Mouse (Mus musculus) heart, adult 2 months (tissue): Measurements from ENCODE around the gene Drap1.

Experiments
- CTCF ChIP-seq: fragments of 200-600 bp; IDR thresholded peaks from 2 replicates; pipeline ENCODE4 v1.8.1; 2022; ENCODE audit warnings: antibody characterized with exemption, mild to moderate bottlenecking, moderate library complexity
- EP300 ChIP-seq: fragments of 200-500 bp; IDR thresholded peaks from 2 replicates; pipeline ENCODE4 v1.6.1; 2011; ENCODE audit warnings: low read depth, low read length, control low read depth; ENCODE audit not compliant: insufficient read depth
- POLR2A ChIP-seq: fragments of 200-500 bp; IDR thresholded peaks from 2 replicates; pipeline ENCODE4 v1.6.1; 2011; ENCODE audit warnings: mild to moderate bottlenecking, low read depth, low read length, control low read depth; ENCODE audit not compliant: insufficient read depth

- TF ChIP-seq CTCF, result no peak
- no peak for TF ChIP-seq POLR2A
- TF ChIP-seq EP300, result no peak
Observed at GRCm38 (mm10) chr19:5471846-5472245, 47.1 kb upstream of the Drap1 start.
